Mouse (Mus musculus): Measurements from ENCODE around the gene Zfp941.
A peak's percentile ranks its signal among the peaks of the same experiment; 100 is the strongest.

- TF ChIP-seq CTCF (IDR thresholded peaks at IDR 0.05; ENCODE audit: extremely low read depth, insufficient read length, insufficient replicate concordance, low read depth, low read length) (peak; percentile 87; the same call in 1 of the 2 replicates), POLR2A (IDR thresholded peaks at IDR 0.05; ENCODE audit: low read depth, low read length) (no peak)
Measured at GRCm38 (mm10) chr7:140844905-140845665, 23.1 kb upstream of the Zfp941 start, which contains the start of gene Scgb1c1.
